Mouse (Mus musculus) ovary, postnatal 10 days (tissue): ENCODE results near the gene Col16a1.
A peak's percentile ranks its signal among the peaks of the same experiment; 100 is the strongest.

Source experiments
- DNase-seq: peaks from one replicate; pipeline ENCODE4 v3.0.0; 2022; ENCODE audit warnings: low spot score

Gene Col16a1

GRCm38 (mm10) chr4:130045609-130046008 lies 2.0 kb upstream of the Col16a1 start:
- DNase-seq = no peak

GRCm38 (mm10) chr4:130048203-130048479 lies 501 bp downstream of the Col16a1 start:
- no peak for DNase-seq

- DNase-seq = peak; percentile 42
Measured at GRCm38 (mm10) chr4:130050056-130050824, 2.6 kb downstream of the Col16a1 start.

DNA sequence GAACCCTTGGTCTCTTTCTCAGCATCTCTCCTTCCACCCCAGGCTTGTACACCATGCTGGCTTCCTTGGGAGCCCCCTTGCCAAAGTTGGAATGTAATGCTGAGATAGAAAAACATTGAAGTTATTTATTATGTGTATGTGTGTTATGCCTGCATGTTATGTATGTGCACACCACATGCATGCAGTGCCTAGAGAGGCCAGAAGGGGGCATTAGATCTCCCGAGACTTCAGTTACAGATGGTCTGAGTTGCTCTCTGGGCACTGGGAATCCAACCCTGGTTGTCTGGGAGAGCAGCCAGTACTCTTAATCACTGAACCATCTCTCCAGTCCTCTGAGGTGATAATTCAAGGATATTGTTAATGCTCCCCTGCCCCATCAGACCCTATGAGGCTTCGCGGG lies 4.6 kb downstream of the Col16a1 start:
- DNase-seq = no peak

- no peak for DNase-seq
Measured at GRCm38 (mm10) chr4:130053111-130053510, 5.5 kb downstream of the Col16a1 start.

GRCm38 (mm10) chr4:130054727-130055126 lies 7.1 kb downstream of the Col16a1 start:
- no peak for DNase-seq

GRCm38 (mm10) chr4:130055160-130056010 lies 7.7 kb downstream of the Col16a1 start:
- no peak for DNase-seq

- no peak for DNase-seq
Measured at GRCm38 (mm10) chr4:130056011-130056322, 8.3 kb downstream of the Col16a1 start.

GRCm38 (mm10) chr4:130056471-130056870 lies 8.8 kb downstream of the Col16a1 start:
- DNase-seq = no peak

- DNase-seq = no peak
Measured at GRCm38 (mm10) chr4:130060937-130061336, 13.3 kb downstream of the Col16a1 start.

- DNase-seq = no peak
Measured at GRCm38 (mm10) chr4:130063191-130063590, 15.6 kb downstream of the Col16a1 start.

GRCm38 (mm10) chr4:130066816-130067215 lies 19.2 kb downstream of the Col16a1 start:
- DNase-seq = no peak

- no peak for DNase-seq
Measured at GRCm38 (mm10) chr4:130070523-130070922, 22.9 kb downstream of the Col16a1 start.

DNA sequence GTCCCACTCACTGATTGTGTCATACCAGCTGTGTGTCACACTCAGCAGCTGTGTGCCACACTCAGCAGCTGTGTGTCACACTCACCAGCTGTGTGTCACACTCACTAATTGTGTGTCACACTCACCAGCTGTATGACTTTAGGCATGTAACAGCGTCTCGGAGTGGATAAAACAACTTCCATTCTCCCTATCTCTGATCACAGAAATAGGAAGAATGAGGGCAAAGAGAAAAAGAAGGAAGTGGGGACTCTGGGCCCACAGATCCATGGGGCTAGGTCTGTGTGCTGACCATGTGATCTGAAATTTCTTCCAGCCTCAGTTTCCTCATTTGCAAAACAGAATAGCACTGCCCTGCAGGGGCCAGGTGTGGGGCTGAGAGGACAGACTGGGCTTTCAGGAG lies 24.1 kb downstream of the Col16a1 start:
- no peak for DNase-seq

- no peak for DNase-seq
Measured at GRCm38 (mm10) chr4:130073367-130073766, 25.7 kb downstream of the Col16a1 start.

GRCm38 (mm10) chr4:130074761-130075515 lies 27.3 kb downstream of the Col16a1 start:
- DNase-seq = no peak

DNA sequence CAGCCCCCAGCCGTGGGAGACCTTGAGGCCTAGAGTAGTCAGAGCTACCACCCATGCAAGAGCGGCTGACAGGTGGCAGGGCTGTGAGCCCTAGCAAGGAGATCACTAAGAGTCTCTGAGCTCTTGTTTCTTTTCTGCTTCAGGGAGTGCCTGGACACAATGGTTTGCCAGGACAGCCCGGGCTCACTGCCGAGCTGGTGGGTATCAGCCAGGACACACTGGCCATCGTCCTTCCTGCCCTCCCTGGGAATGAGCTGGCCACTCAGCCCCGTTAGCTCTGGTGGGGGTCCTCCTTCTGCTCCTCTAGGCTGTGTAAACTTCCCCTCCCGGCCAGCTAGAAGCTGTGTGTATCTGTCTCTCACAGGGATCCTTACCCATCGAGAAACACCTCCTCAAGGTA lies 29.2 kb downstream of the Col16a1 start:
- DNase-seq = no peak

- no peak for DNase-seq
Measured at GRCm38 (mm10) chr4:130078816-130079485, 31.3 kb downstream of the Col16a1 start.

- no peak for DNase-seq
Measured at GRCm38 (mm10) chr4:130079521-130079920, 31.9 kb downstream of the Col16a1 start.

DNA sequence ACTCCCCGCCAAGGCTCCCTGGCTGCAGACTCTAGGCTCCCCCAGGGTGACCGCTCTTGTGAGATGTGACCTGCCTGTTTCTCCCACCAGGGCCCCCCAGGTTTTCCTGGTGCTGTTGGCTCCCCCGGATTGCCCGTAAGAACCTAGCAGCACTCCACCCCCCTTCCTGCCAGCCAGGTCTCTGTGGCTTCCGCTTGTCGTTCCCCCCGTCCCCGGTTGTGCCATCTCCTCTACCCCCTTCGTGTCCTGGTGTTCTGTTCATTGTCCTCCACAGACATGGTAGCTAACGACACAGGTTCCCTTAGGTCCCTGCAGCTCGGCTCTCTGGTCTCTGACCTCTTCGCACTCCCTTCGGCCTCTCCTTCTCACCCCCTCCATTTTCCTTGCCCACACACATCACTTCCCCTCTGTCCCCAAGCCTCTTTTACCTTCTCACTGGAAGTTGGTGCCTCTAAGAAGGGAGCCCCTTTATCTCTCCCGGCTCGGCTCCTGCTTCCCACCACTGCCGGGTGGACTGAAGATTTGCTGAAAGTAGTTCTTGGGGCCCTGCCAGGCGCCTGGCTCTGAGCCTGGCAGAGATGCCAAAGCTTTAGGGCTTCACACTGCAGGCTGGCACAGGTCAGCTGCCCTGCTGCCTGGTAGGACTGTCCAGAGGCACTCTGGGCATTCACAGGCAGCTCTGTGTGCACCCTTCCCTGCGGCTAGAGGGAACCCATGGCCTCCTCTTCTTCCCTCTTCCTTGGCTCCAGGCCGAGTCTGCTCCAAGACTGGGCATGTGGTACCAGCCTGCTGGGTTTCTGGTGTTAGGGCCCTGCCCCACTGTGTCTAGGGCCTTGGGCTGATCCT lies 33.9 kb downstream of the Col16a1 start:
- DNase-seq = no peak

- DNase-seq = no peak
Measured at GRCm38 (mm10) chr4:130082211-130082610, 34.6 kb downstream of the Col16a1 start.
